In the genomic region with DNA sequence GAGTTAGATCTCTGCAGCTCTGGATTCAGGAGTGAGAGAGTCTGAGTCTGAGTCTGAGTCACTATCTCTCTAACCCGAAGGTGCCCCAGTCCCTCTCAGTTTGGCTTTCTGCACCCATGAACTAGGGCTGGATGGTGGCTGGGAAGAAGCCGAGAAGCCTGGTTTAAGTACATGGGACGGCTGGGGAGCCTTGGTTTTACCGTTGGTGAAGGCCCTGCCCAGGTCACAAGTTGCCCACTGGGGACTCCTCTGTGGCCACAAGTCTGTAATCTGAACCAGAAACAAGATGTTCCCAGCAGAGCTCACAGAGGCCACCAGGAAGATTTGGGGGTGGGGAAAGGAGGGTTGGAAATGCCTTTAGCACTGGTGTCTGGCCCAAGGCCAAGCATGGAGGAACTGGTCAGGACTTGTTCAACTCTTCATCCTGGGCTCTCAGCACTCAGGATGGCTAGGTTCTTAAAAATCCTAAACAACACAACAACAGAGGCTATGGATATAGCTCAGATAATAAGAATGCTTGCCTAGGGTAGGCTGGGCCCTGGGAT, we compare ENCODE assay signal across 7 mouse cellular contexts. TPM values are rescaled to one million over a fixed set of nuclear protein-coding genes. Genes with fewer than 3 reads are reported as not detected.
DNase-seq lines count a peak whose midpoint lies in the region; ATAC-seq and TF ChIP-seq lines count a peak whose summit lies in the region.

No protein-coding gene starts in this region.

- H3K9ac ChIP-seq in lung, embryonic 14.5 days, result no peak overlapping the region

- ATAC-seq in lung, embryonic 14.5 days (ENCODE audit: insufficient read depth), result no peak

- 71% methylated on average over 4 of the region's 4 CpGs for WGBS in lung, embryonic 14.5 days

- H3K9me3 ChIP-seq in lung, embryonic 14.5 days (ENCODE audit: low read depth, low read length), result no peaks in the 10 kb centered on the region

- no peak overlapping the region for H3K27ac ChIP-seq in lung, embryonic 14.5 days (ENCODE audit: low read depth)
- peak overlapping the region; percentile 55 for H3K27ac ChIP-seq in testis, adult 2 months (ENCODE audit: control insufficient read depth, insufficient read depth, low read depth, low read length)

- H3K36me3 ChIP-seq in lung, embryonic 14.5 days (ENCODE audit: insufficient read depth), result no peaks in the 10 kb centered on the region
- H3K36me3 ChIP-seq in testis, adult 2 months (ENCODE audit: control insufficient read depth, insufficient read depth, low read length), result no peaks in the 10 kb centered on the region

- no peaks in the 10 kb centered on the region for H3K27me3 ChIP-seq in lung, embryonic 14.5 days (ENCODE audit: insufficient read depth, low read length)
- no peaks in the 10 kb centered on the region for H3K27me3 ChIP-seq in testis, adult 2 months (ENCODE audit: control insufficient read depth, insufficient read depth, low read length)

- peak; percentile 55 for DNase-seq in lung, embryonic 14.5 days
- no peak for DNase-seq in lung, postnatal 25 days (ENCODE audit: low spot score)
- peak; percentile 91 for DNase-seq in fibroblast of lung, adult 2 months (ENCODE audit: low read depth)
- DNase-seq in kidney, postnatal 36 days, result peak; percentile 66 to 67
- DNase-seq in adrenal gland, postnatal 10 days, result no peak
- DNase-seq in B cell, adult 2 months, result no peak

- TF ChIP-seq POLR2A in testis, adult 2 months (IDR thresholded peaks at IDR 0.05; ENCODE audit: control insufficient read depth, low read depth, low read length), result no peak

- H3K4me1 ChIP-seq in lung, embryonic 14.5 days (ENCODE audit: insufficient read depth), result peaks cover 18% of the 10 kb centered on the region
- peaks cover 13% of the 10 kb centered on the region for H3K4me1 ChIP-seq in testis, adult 2 months (ENCODE audit: control insufficient read depth, insufficient read depth, low read length)

- no peak overlapping the region for H3K4me3 ChIP-seq in lung, embryonic 14.5 days (ENCODE audit: low read depth, low read length)
- no peak overlapping the region for H3K4me3 ChIP-seq in testis, adult 2 months (ENCODE audit: control insufficient read depth, low read depth, low read length)

- no peak overlapping the region for H3K4me2 ChIP-seq in lung, embryonic 14.5 days

- TF ChIP-seq CTCF in lung, embryonic 14.5 days (IDR thresholded peaks at IDR 0.05; ENCODE audit: low read depth), result no peak
- no peak for TF ChIP-seq CTCF in testis, adult 2 months (IDR thresholded peaks at IDR 0.05; ENCODE audit: control insufficient read depth, insufficient read depth, insufficient replicate concordance, low read depth, low read length)

RNA-seq across cellular contexts. Expression of gene Gsn, which starts 13.6 kb away (rescaled TPM):
- polyA plus RNA-seq in lung, embryonic 14.5 days (2014; fragmentation: Nextera tagmentation; extraction: Ambion mirVana), result 95.9 and 112 TPM in 2 replicates
- 49.9 and 88.6 TPM in 2 replicates for polyA plus RNA-seq in testis, adult 2 months (2012; rRNA removed)
- 100 to 1,000 TPM; 161 to 192 TPM for total RNA-seq in adrenal gland, postnatal 10 days (2021)

Comparison
In these comparisons a context has a peak if more than half of its experiments do, and no peak if none do; other contexts are left out.
1. DNase-seq: peak in lung, embryonic 14.5 days (single experiment), fibroblast of lung, adult 2 months (single experiment) and kidney, postnatal 36 days (2 of 2); none in lung, postnatal 25 days (single experiment), adrenal gland, postnatal 10 days (single experiment) and B cell, adult 2 months (0 of 2).